Mouse (Mus musculus): ENCODE measurements around the gene 1700008O03Rik.

1700008O03Rik gene

GRCm38 (mm10) chr7:44385720-44386119 lies at the start of gene 1700008O03Rik:
1700008O03Rik (minus strand) TSS chr7:44385820.
- no peak for DNase-seq (ENCODE audit: low spot score)

GRCm38 (mm10) chr7:44434089-44434488 lies 48.5 kb upstream of the 1700008O03Rik start:
- no peak for DNase-seq (ENCODE audit: low spot score)

- no peak for DNase-seq (ENCODE audit: low spot score)
These were observed 47.8 kb upstream of the 1700008O03Rik start for GRCm38 (mm10) chr7:44433371-44433770.

- DNase-seq (ENCODE audit: low spot score), result no peak
These were observed 46.9 kb upstream of the 1700008O03Rik start for GRCm38 (mm10) chr7:44432550-44432949.

- DNase-seq (ENCODE audit: low spot score), result no peak
These were observed 44.2 kb upstream of the 1700008O03Rik start for GRCm38 (mm10) chr7:44429534-44430488.

- peak; percentile 73 for DNase-seq (ENCODE audit: low spot score)
These were observed 43.4 kb upstream of the 1700008O03Rik start, which contains the start of gene Lrrc4b for GRCm38 (mm10) chr7:44428968-44429521. Lrrc4b (plus strand) TSS chr7:44429018.

GRCm38 (mm10) chr7:44428171-44428950 lies 42.7 kb upstream of the 1700008O03Rik start:
- DNase-seq (ENCODE audit: low spot score), result no peak

- no peak for DNase-seq (ENCODE audit: low spot score)
These were observed 42.0 kb upstream of the 1700008O03Rik start for GRCm38 (mm10) chr7:44427666-44428065.

- DNase-seq (ENCODE audit: low spot score), result no peak
These were observed 27.7 kb upstream of the 1700008O03Rik start for GRCm38 (mm10) chr7:44413307-44413706.

GRCm38 (mm10) chr7:44411144-44411543 lies 25.5 kb upstream of the 1700008O03Rik start:
- no peak for DNase-seq (ENCODE audit: low spot score)

GRCm38 (mm10) chr7:44406015-44406355 lies 20.4 kb upstream of the 1700008O03Rik start:
- no peak for DNase-seq (ENCODE audit: low spot score)

- peak; percentile 98 for DNase-seq (ENCODE audit: low spot score)
These were observed 19.9 kb upstream of the 1700008O03Rik start for GRCm38 (mm10) chr7:44405346-44406014.

GRCm38 (mm10) chr7:44401673-44402072 lies 16.1 kb upstream of the 1700008O03Rik start:
- no peak for DNase-seq (ENCODE audit: low spot score)

GRCm38 (mm10) chr7:44398570-44398969 lies 12.9 kb upstream of the 1700008O03Rik start:
- DNase-seq (ENCODE audit: low spot score), result peak; percentile 61

GRCm38 (mm10) chr7:44393284-44393683 lies 7.7 kb upstream of the 1700008O03Rik start:
- DNase-seq (ENCODE audit: low spot score), result no peak

GRCm38 (mm10) chr7:44392341-44392740 lies 6.7 kb upstream of the 1700008O03Rik start:
- no peak for DNase-seq (ENCODE audit: low spot score)

GRCm38 (mm10) chr7:44391831-44392230 lies 6.2 kb upstream of the 1700008O03Rik start:
- DNase-seq (ENCODE audit: low spot score), result no peak

- no peak for DNase-seq (ENCODE audit: low spot score)
These were observed 932 bp downstream of the 1700008O03Rik start for GRCm38 (mm10) chr7:44384716-44385059.

- peak; percentile 83 for DNase-seq (ENCODE audit: low spot score)
These were observed 1.5 kb downstream of the 1700008O03Rik start, which contains the start of gene Syt3 for GRCm38 (mm10) chr7:44383980-44384715. Syt3 (plus strand) TSS chr7:44384102.

GRCm38 (mm10) chr7:44382541-44382940 lies 3.1 kb downstream of the 1700008O03Rik start:
- DNase-seq (ENCODE audit: low spot score), result peak; percentile 86

GRCm38 (mm10) chr7:44378290-44378689 lies 7.3 kb downstream of the 1700008O03Rik start:
- DNase-seq (ENCODE audit: low spot score), result no peak
